Mouse (Mus musculus): ENCODE data around the gene Elfn1. TPM values are rescaled to one million over a fixed set of nuclear protein-coding genes. Genes with fewer than 3 reads are reported as not detected.
A peak's percentile ranks its signal among the peaks of the same experiment; 100 is the strongest.

The Elfn1 gene
- total and polyA plus RNA-seq, 2 experiments from 2014 or later: 3.3 to 45.1 TPM

GRCm38 (mm10) chr5:139881161-139881560, 26.6 kb upstream of the Elfn1 start:
- H3K27me3 ChIP-seq (ENCODE audit: insufficient read depth, low read length): no peaks in the 10 kb centered on the region
- WGBS: 90% methylated on average over 9 of the region's 9 CpGs
- no peaks in the 10 kb centered on the region for H3K4me1 ChIP-seq (ENCODE audit: insufficient read depth, low read length)
- H3K36me3 ChIP-seq (ENCODE audit: insufficient read depth, low read length): no peaks in the 10 kb centered on the region
- ATAC-seq (no peak), DNase-seq (ENCODE audit: low spot score) (no peak)
- TF ChIP-seq CTCF (IDR thresholded peaks at IDR 0.05; ENCODE audit: low read depth): no peak
- no peak overlapping the region for H3K4me2 ChIP-seq (ENCODE audit: low read depth, low read length)
- H3K27ac ChIP-seq: no peak overlapping the region
- no peak overlapping the region for H3K9ac ChIP-seq (replicated peaks; ENCODE audit: low read length)
- H3K9me3 ChIP-seq (ENCODE audit: low read length): no peaks in the 10 kb centered on the region
- H3K4me3 ChIP-seq (ENCODE audit: low read length): no peak overlapping the region

- DNase-seq (ENCODE audit: low spot score) (no peak), ATAC-seq (no peak)
- no peak overlapping the region for H3K4me3 ChIP-seq (ENCODE audit: low read length)
- TF ChIP-seq CTCF (IDR thresholded peaks at IDR 0.05; ENCODE audit: low read depth): no peak
- no peaks in the 10 kb centered on the region for H3K27me3 ChIP-seq (ENCODE audit: insufficient read depth, low read length)
- H3K4me1 ChIP-seq (ENCODE audit: insufficient read depth, low read length): peaks cover 6% of the 10 kb centered on the region; the same call in 1 of the 2 replicates
- no peak overlapping the region for H3K9ac ChIP-seq (replicated peaks; ENCODE audit: low read length)
- no peak overlapping the region for H3K27ac ChIP-seq
- H3K36me3 ChIP-seq (ENCODE audit: insufficient read depth, low read length): no peaks in the 10 kb centered on the region
- no peak overlapping the region for H3K4me2 ChIP-seq (ENCODE audit: low read depth, low read length)
- H3K9me3 ChIP-seq (ENCODE audit: low read length): no peaks in the 10 kb centered on the region
- 15% methylated on average over 3 of the region's 3 CpGs for WGBS
Observed at GRCm38 (mm10) chr5:139888624-139889023, 19.1 kb upstream of the Elfn1 start.

GRCm38 (mm10) chr5:139889370-139889769, 18.4 kb upstream of the Elfn1 start:
- 35% methylated on average over 10 of the region's 10 CpGs for WGBS
- Histone ChIP-seq H3K36me3 (ENCODE audit: insufficient read depth, low read length) (no peaks in the 10 kb centered on the region), H3K4me1 (ENCODE audit: insufficient read depth, low read length) (peaks cover 6% of the 10 kb centered on the region; the same call in 1 of the 2 replicates), H3K27me3 (ENCODE audit: insufficient read depth, low read length) (no peaks in the 10 kb centered on the region), H3K4me3 (ENCODE audit: low read length) (no peak overlapping the region), H3K27ac (no peak overlapping the region), H3K9ac (replicated peaks; ENCODE audit: low read length) (no peak overlapping the region), H3K4me2 (ENCODE audit: low read depth, low read length) (no peak overlapping the region), H3K9me3 (ENCODE audit: low read length) (no peaks in the 10 kb centered on the region)
- no peak for DNase-seq (ENCODE audit: low spot score)
- TF ChIP-seq CTCF (IDR thresholded peaks at IDR 0.05; ENCODE audit: low read depth): no peak
- no peak for ATAC-seq

- no peak overlapping the region for H3K9ac ChIP-seq (replicated peaks; ENCODE audit: low read length)
- H3K36me3 ChIP-seq (ENCODE audit: insufficient read depth, low read length): no peaks in the 10 kb centered on the region
- no peak overlapping the region for H3K27ac ChIP-seq
- no peak overlapping the region for H3K4me2 ChIP-seq (ENCODE audit: low read depth, low read length)
- TF ChIP-seq CTCF (IDR thresholded peaks at IDR 0.05; ENCODE audit: low read depth): no peak
- DNase-seq (ENCODE audit: low spot score) (no peak), ATAC-seq (peak; percentile 67)
- no peaks in the 10 kb centered on the region for H3K27me3 ChIP-seq (ENCODE audit: insufficient read depth, low read length)
- H3K9me3 ChIP-seq (ENCODE audit: low read length): no peaks in the 10 kb centered on the region
- H3K4me1 ChIP-seq (ENCODE audit: insufficient read depth, low read length): peaks cover 6% of the 10 kb centered on the region; the same call in 1 of the 2 replicates
- H3K4me3 ChIP-seq (ENCODE audit: low read length): no peak overlapping the region
- 23% methylated on average over 4 of the region's 5 CpGs for WGBS
Observed at GRCm38 (mm10) chr5:139892326-139892994, 15.3 kb upstream of the Elfn1 start.

GRCm38 (mm10) chr5:139892995-139893345, 14.8 kb upstream of the Elfn1 start:
- TF ChIP-seq CTCF (IDR thresholded peaks at IDR 0.05; ENCODE audit: low read depth): peak; percentile 25
- H3K27me3 ChIP-seq (ENCODE audit: insufficient read depth, low read length): no peaks in the 10 kb centered on the region
- no peak overlapping the region for H3K4me3 ChIP-seq (ENCODE audit: low read length)
- H3K4me1 ChIP-seq (ENCODE audit: insufficient read depth, low read length): peaks cover 6% of the 10 kb centered on the region; the same call in 1 of the 2 replicates
- WGBS: 24% methylated on average over 7 of the region's 7 CpGs
- no peaks in the 10 kb centered on the region for H3K36me3 ChIP-seq (ENCODE audit: insufficient read depth, low read length)
- no peak overlapping the region for H3K27ac ChIP-seq
- H3K9ac ChIP-seq (replicated peaks; ENCODE audit: low read length): no peak overlapping the region
- no peaks in the 10 kb centered on the region for H3K9me3 ChIP-seq (ENCODE audit: low read length)
- H3K4me2 ChIP-seq (ENCODE audit: low read depth, low read length): no peak overlapping the region
- DNase-seq (ENCODE audit: low spot score) (peak; percentile 32), ATAC-seq (0 out of 2 replicates have a peak, but pooled peaks have one; percentile 50)

- Histone ChIP-seq H3K9ac (replicated peaks; ENCODE audit: low read length) (no peak overlapping the region), H3K27me3 (ENCODE audit: insufficient read depth, low read length) (no peaks in the 10 kb centered on the region), H3K27ac (no peak overlapping the region), H3K4me3 (ENCODE audit: low read length) (no peak overlapping the region), H3K36me3 (ENCODE audit: insufficient read depth, low read length) (no peaks in the 10 kb centered on the region), H3K4me1 (ENCODE audit: insufficient read depth, low read length) (peaks cover 6% of the 10 kb centered on the region; the same call in 1 of the 2 replicates), H3K4me2 (ENCODE audit: low read depth, low read length) (no peak overlapping the region), H3K9me3 (ENCODE audit: low read length) (no peaks in the 10 kb centered on the region)
- 23% methylated on average over 12 of the region's 12 CpGs for WGBS
- peak; percentile 48 for DNase-seq (ENCODE audit: low spot score)
- no peak for TF ChIP-seq CTCF (IDR thresholded peaks at IDR 0.05; ENCODE audit: low read depth)
- ATAC-seq: peak; percentile 44; the same call in 1 of the 2 replicates
Observed at GRCm38 (mm10) chr5:139894025-139894508, 13.7 kb upstream of the Elfn1 start.

GRCm38 (mm10) chr5:139899044-139899443, 8.7 kb upstream of the Elfn1 start:
- 49% methylated on average over 7 of the region's 7 CpGs for WGBS
- Histone ChIP-seq H3K9ac (replicated peaks; ENCODE audit: low read length) (no peak overlapping the region), H3K27ac (no peak overlapping the region), H3K4me1 (ENCODE audit: insufficient read depth, low read length) (no peaks in the 10 kb centered on the region), H3K27me3 (ENCODE audit: insufficient read depth, low read length) (no peaks in the 10 kb centered on the region), H3K36me3 (ENCODE audit: insufficient read depth, low read length) (no peaks in the 10 kb centered on the region), H3K4me2 (ENCODE audit: low read depth, low read length) (no peak overlapping the region), H3K9me3 (ENCODE audit: low read length) (no peaks in the 10 kb centered on the region), H3K4me3 (ENCODE audit: low read length) (no peak overlapping the region)
- DNase-seq (ENCODE audit: low spot score) (no peak), ATAC-seq (no peak)
- no peak for TF ChIP-seq CTCF (IDR thresholded peaks at IDR 0.05; ENCODE audit: low read depth)
